Mouse (Mus musculus) hindbrain, postnatal 0 days (tissue): ENCODE results near the gene Pgap2. TPM values are rescaled to one million over a fixed set of nuclear protein-coding genes. Genes with fewer than 3 reads are reported as not detected.

Source experiments
- ATAC-seq: fragments of 200-750 bp; cut with Nextera tagmentation; 2 replicates; pipeline ENCODE4 v1.8.0; 2017; ENCODE audit warnings: mild to moderate bottlenecking, moderate TSS enrichment, moderate library complexity
- DNase-seq: peaks from one replicate; pipeline ENCODE4 v3.0.0-alpha.2; 2015; ENCODE audit warnings: low spot score
- H3K27ac ChIP-seq: fragments of 300-500 bp; sonication (generic); 2 replicates; pipeline ENCODE4 v1.5.1; 2014; ENCODE audit warnings: mild to moderate bottlenecking
- H3K27me3 ChIP-seq: fragments of 300-500 bp; sonication (generic); 2 replicates; pipeline ENCODE4 v1.6.1; 2014; ENCODE audit warnings: low read length, mixed read lengths; ENCODE audit not compliant: insufficient read depth
- H3K36me3 ChIP-seq: fragments of 300-500 bp; sonication (generic); 2 replicates; pipeline ENCODE4 v1.6.1; 2014; ENCODE audit warnings: low read length, mixed read lengths; ENCODE audit not compliant: insufficient read depth
- H3K4me1 ChIP-seq: fragments of 300-500 bp; sonication (generic); 2 replicates; pipeline ENCODE4 v1.6.1; 2014; ENCODE audit warnings: antibody characterized with exemption, low read length, mixed read lengths; ENCODE audit not compliant: insufficient read depth
- H3K4me2 ChIP-seq: fragments of 300-500 bp; sonication (generic); 2 replicates; pipeline ENCODE4 v1.6.1; 2014; ENCODE audit warnings: low read depth, mild to moderate bottlenecking, low read length, moderate library complexity, mixed read lengths
- H3K4me3 ChIP-seq: fragments of 300-500 bp; sonication (generic); 2 replicates; pipeline ENCODE4 v1.5.1; 2014; ENCODE audit warnings: low read length
- H3K9ac ChIP-seq: fragments of 300-500 bp; sonication (generic); replicated peaks from 2 replicates; pipeline ENCODE4 v1.6.1; 2014; ENCODE audit warnings: mild to moderate bottlenecking, low read length, moderate library complexity, mixed read lengths
- H3K9me3 ChIP-seq: fragments of 300-500 bp; sonication (generic); 2 replicates; pipeline ENCODE4 v1.6.1; 2016; ENCODE audit warnings: low read length, mixed read lengths
- CTCF ChIP-seq: IDR thresholded peaks from 2 replicates; pipeline ENCODE4 v1.5.1; 2016; ENCODE audit warnings: antibody characterized with exemption, control low read depth, low read depth
- WGBS: fragments of 180-500 bp; shearing (Covaris S2); extraction: QIAGEN DNeasy Blood & Tissue Kit; methylation state at CpG from one replicate; pipeline ENCODE4 v1.1.7; 2014; 5-methylcytosine and 5-hydroxymethylcytosine counted together
- polyA plus RNA-seq: library from polyadenylated mRNA; unstranded; fragments of >200 nt; fragmentation: Nextera tagmentation; extraction: Ambion mirVana; gene quantifications from 2 replicates; pipeline ENCODE4 v1.2.1, GENCODE M21; 2015
- total RNA-seq: library from RNA; depleted of rRNA; stranded (reverse); fragments of >200 nt; gene quantifications from 2 replicates; pipeline ENCODE4 v1.2.3, GENCODE M21; 2014

Gene Pgap2
- total and polyA plus RNA-seq, 2 experiments from 2014 or later, result 59.3 to 73.0 TPM

DNA sequence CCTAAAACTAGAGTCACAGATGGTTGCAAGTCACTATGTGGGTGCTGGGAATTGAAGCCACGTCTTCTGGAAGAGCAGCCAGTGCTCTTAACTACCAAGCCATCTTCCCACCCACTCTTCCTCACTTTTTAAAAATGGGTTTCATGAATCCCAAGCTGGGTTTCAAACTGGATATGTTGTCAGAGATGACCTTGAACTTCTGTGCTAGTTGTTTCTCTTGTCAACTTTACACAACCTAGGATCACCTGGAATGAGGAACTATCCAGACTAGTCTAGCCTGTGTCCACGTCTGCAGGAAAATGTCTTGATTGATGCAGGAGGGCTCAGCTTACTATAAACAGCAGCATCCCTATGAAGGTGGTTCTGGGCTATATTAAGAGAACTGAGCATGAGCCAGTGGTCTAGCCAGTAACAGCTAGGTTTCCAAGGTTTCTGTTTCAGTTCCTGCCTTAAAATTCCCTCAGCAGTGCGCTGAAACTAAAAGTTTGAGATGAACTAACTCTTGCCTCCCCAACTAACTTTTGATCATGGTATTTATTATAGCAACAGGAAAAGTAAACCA lies 5.6 kb upstream of the Pgap2 start:
- H3K9ac ChIP-seq, result no peak overlapping the region
- ATAC-seq, result no peak
- H3K36me3 ChIP-seq, result no peaks in the 10 kb centered on the region
- H3K27ac ChIP-seq, result no peak overlapping the region
- H3K27me3 ChIP-seq, result no peaks in the 10 kb centered on the region
- no peak overlapping the region for H3K4me2 ChIP-seq
- no peak for TF ChIP-seq CTCF
- peaks cover 3% of the 10 kb centered on the region; the same call in 1 of the 2 replicates for H3K4me1 ChIP-seq
- DNase-seq, result no peak
- no peaks in the 10 kb centered on the region for H3K9me3 ChIP-seq
- no peak overlapping the region for H3K4me3 ChIP-seq
- 92% methylated on average over 3 of the region's 3 CpGs for WGBS

DNA sequence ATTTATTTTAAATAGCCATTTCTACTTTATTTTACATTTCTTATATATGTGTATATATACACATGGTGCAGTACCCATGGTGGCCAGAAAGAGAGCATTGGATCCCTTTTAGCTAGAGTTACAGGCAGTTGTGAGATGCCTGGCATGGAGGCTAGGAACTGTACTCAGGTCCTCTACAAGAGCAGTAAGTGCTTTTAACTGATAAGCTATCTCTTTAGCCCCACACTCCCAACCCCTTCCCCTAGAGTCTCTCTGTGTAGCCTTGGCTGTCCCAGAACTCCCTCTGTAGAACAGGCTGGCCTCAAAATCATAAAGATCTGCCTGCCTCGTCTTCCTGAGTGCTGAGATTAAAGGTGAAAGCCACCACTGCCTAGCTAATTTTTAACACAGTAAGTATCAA lies 4.4 kb upstream of the Pgap2 start:
- no peak overlapping the region for H3K9ac ChIP-seq
- H3K36me3 ChIP-seq, result no peaks in the 10 kb centered on the region
- ATAC-seq (no peak), DNase-seq (no peak)
- H3K27ac ChIP-seq, result no peak overlapping the region
- H3K4me3 ChIP-seq, result no peak overlapping the region
- no peak overlapping the region for H3K4me2 ChIP-seq
- WGBS, result 97% methylated on average over 1 of the region's 1 CpGs
- peaks cover 3% of the 10 kb centered on the region; the same call in 1 of the 2 replicates for H3K4me1 ChIP-seq
- no peaks in the 10 kb centered on the region for H3K27me3 ChIP-seq
- no peak; the same call in 1 of the 2 replicates for TF ChIP-seq CTCF
- no peaks in the 10 kb centered on the region for H3K9me3 ChIP-seq

DNA sequence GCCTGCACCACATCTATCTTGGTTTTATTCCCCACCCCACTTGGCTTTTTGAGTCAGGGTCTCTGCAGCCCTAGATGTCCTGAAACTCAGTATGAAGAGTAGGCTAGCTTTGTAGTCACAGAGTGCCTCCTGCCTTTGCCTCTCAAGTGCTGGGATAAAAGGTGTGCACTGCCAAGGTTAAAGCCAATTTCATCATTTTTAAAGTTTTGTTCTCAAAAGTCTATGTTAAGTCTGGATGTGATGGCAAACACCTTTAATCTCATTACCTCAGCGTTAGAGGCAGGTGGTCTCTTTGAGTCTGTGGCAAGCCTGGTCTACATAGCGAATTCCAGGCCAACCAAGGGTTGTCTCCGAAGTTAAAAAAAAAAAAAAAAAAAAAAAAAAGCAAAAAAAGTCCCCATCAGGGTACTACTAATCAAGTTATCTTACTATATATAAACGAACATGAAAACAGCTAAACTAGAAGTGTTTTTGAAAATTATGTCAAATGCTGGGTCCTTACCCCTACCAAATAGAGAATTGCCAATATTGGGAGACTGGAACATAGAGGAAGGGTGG lies 1.1 kb upstream of the Pgap2 start:
- no peaks in the 10 kb centered on the region for H3K9me3 ChIP-seq
- H3K36me3 ChIP-seq, result no peaks in the 10 kb centered on the region
- no peak for ATAC-seq

DNA sequence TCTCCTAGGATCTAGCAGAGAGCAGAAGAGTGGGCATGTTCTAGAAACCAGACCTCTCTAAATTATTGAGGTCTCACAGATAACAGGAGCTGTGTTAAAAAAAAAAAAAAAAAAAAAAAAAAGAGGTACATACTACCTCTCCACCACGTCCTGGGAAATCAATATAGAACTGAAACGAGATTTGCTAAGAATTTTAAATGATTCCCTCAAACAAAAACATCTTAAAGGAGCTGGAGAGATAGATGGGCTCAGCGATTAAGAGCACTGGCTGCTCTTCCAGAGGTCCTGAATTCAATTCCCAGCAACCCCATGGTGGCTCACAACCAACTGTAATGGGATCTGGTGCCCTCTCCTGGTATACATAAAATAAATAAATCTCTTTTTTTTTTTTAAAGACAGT lies 1.1 kb downstream of the Pgap2 start:
- Histone ChIP-seq H3K27ac (peak overlapping the region; percentile 93), H3K4me2 (peak overlapping the region; percentile 58), H3K27me3 (no peaks in the 10 kb centered on the region), H3K36me3 (no peaks in the 10 kb centered on the region), H3K9ac (peak overlapping the region; percentile 61), H3K4me1 (peaks cover 3% of the 10 kb centered on the region; the same call in 1 of the 2 replicates), H3K4me3 (peak overlapping the region; percentile 78), H3K9me3 (no peaks in the 10 kb centered on the region)
- WGBS, result 59% methylated on average over 3 of the region's 3 CpGs
- TF ChIP-seq CTCF, result peak; percentile 20; the same call in 1 of the 2 replicates
- no peak for ATAC-seq
- DNase-seq, result no peak

More for the DNA sequence above, 1.1 kb upstream of the Pgap2 start:
- H3K4me1 ChIP-seq, result peaks cover 3% of the 10 kb centered on the region; the same call in 1 of the 2 replicates
- WGBS, result 59% methylated on average over 4 of the region's 4 CpGs
- H3K27me3 ChIP-seq, result no peaks in the 10 kb centered on the region
- H3K4me2 ChIP-seq, result peak overlapping the region; percentile 87
- H3K27ac ChIP-seq, result no peak overlapping the region; the same call in 1 of the 2 replicates
- TF ChIP-seq CTCF, result no peak
- peak overlapping the region; percentile 78 for H3K4me3 ChIP-seq
- H3K9ac ChIP-seq, result peak overlapping the region; percentile 79
- no peak for DNase-seq

DNA sequence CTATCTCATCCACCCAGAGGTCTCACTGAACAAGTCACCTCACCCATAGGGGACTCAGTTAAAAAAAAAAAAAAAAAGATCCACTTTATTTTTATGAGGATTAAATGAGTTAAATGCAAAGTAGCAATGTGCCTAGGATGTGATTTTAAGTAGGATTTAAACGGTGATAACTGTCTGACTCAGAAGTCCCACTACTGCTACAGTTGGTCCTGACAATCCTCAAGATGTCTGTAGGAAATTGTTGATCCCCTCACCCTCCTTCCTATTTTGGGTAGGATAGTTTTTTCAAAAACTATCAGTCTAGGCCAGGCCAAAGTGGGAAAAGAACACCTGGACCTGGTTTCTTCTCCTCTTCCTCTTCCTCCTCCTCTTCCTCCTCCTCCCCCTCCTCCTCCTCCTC lies 11.9 kb downstream of the Pgap2 start:
- Histone ChIP-seq H3K4me2 (peak overlapping the region; percentile 92), H3K27ac (no peak overlapping the region), H3K36me3 (no peaks in the 10 kb centered on the region; the same call in 1 of the 2 replicates), H3K27me3 (no peaks in the 10 kb centered on the region), H3K4me3 (no peak overlapping the region), H3K9me3 (no peaks in the 10 kb centered on the region), H3K4me1 (no peaks in the 10 kb centered on the region; the same call in 1 of the 2 replicates), H3K9ac (no peak overlapping the region)
- ATAC-seq (no peak), DNase-seq (no peak)
- TF ChIP-seq CTCF, result no peak
- 59% methylated on average over 1 of the region's 1 CpGs for WGBS

DNA sequence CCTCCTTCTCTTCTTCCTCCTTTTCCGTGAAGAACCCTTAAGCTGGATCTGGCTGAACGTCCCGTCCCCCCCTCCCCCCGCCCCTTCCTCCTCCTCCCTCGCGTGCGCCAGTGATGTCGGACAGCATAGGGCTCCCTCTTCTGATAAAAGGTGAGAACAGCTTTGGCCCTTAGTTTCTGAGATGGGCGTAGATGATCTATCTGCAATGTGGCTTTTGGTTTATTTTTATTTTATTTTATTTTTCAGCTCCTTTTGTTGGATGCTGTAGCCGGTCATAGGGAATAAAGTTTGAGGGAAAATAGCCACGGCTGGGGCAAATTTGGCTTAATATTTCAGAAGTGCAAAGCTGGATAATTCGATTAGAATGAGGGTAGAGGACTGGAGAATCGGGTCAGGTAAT lies 12.3 kb downstream of the Pgap2 start:
- DNase-seq, result peak; percentile 78
- peak; percentile 71 for ATAC-seq
- H3K4me1 ChIP-seq, result no peaks in the 10 kb centered on the region; the same call in 1 of the 2 replicates
- under 1% methylated on average over 11 of the region's 13 CpGs for WGBS
- H3K4me2 ChIP-seq, result peak overlapping the region; percentile 92
- H3K4me3 ChIP-seq, result peak overlapping the region; percentile 73
- no peaks in the 10 kb centered on the region for H3K27me3 ChIP-seq
- H3K36me3 ChIP-seq, result no peaks in the 10 kb centered on the region; the same call in 1 of the 2 replicates
- no peaks in the 10 kb centered on the region for H3K9me3 ChIP-seq
- TF ChIP-seq CTCF, result peak; percentile 60
- peak overlapping the region; percentile 64 for H3K9ac ChIP-seq
- H3K27ac ChIP-seq, result peak overlapping the region; percentile 43; the same call in 1 of the 2 replicates
